Mouse (Mus musculus): ENCODE measurements around the gene Ces3b. TPM values are rescaled to one million over a fixed set of nuclear protein-coding genes. Genes with fewer than 3 reads are reported as not detected.
"Not testable (repeated sequence)": the region's sequence is repeated elsewhere in the genome, so short reads cannot be mapped to it uniquely, and the experiment has no call there.

The Ces3b gene
- polyA plus RNA-seq (2014; fragmentation: Nextera tagmentation; extraction: Ambion mirVana), result not detected in 2 replicates

GRCm38 (mm10) chr8:105083449-105084050 lies at the start of gene Ces3b:
Gene Ces3b, plus strand, starts transcription at chr8:105083753.
- Histone ChIP-seq H3K4me1 (ENCODE audit: control insufficient read depth, insufficient read depth, low read length) (no peaks in the 10 kb centered on the region), H3K27me3 (ENCODE audit: control insufficient read depth, insufficient read depth, low read length) (no peaks in the 10 kb centered on the region), H3K27ac (replicated peaks; ENCODE audit: low read depth, low read length) (no peak within 1 kb of the TSS), H3K4me2 (ENCODE audit: low read depth, low read length) (no peak within 1 kb of the TSS), H3K36me3 (replicated peaks; ENCODE audit: control insufficient read depth, insufficient read depth, low read depth, low read length) (no peaks in the 10 kb centered on the region), H3K9ac (replicated peaks; ENCODE audit: low read length) (no peak within 1 kb of the TSS), H3K4me3 (ENCODE audit: low read depth, low read length) (no peak within 1 kb of the TSS), H3K9me3 (replicated peaks; ENCODE audit: control insufficient read depth, low read length) (no peaks in the 10 kb centered on the region)
- WGBS, result 77% methylated on average over 7 of the region's 7 CpGs
- no peak for DNase-seq (ENCODE audit: low spot score)
- no peak for ATAC-seq (replicated peaks; ENCODE audit: insufficient number of reproducible peaks, low FRiP score, low TSS enrichment, low read depth)

DNA sequence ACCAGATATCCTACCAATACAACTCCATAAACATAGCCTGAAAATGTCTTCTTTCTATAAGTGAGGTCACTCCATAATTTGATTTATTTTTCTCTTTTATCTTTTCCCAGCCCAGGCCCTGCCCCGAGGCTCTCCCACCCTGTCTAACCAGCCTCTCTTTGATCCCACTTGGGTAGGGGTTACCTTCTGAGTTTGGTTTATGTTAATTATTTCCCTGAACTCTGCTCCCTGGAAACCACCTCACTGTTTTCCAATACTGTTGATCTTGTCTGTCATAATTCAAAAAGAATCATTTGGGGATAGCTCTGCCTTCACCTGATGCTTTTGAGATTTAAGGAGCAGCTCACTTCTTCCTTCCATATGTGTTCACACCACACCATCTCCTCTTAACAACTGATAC lies 40.0 kb upstream of the Ces3b start:
- Histone ChIP-seq H3K9me3 (replicated peaks; ENCODE audit: control insufficient read depth, low read length) (no peaks in the 10 kb centered on the region), H3K4me1 (ENCODE audit: control insufficient read depth, insufficient read depth, low read length) (no peaks in the 10 kb centered on the region), H3K27ac (replicated peaks; ENCODE audit: low read depth, low read length) (no peak overlapping the region), H3K4me2 (ENCODE audit: low read depth, low read length) (no peak overlapping the region), H3K4me3 (ENCODE audit: low read depth, low read length) (no peak overlapping the region), H3K9ac (replicated peaks; ENCODE audit: low read length) (no peak overlapping the region), H3K27me3 (ENCODE audit: control insufficient read depth, insufficient read depth, low read length) (no peaks in the 10 kb centered on the region), H3K36me3 (replicated peaks; ENCODE audit: control insufficient read depth, insufficient read depth, low read depth, low read length) (no peaks in the 10 kb centered on the region)
- ATAC-seq (replicated peaks; ENCODE audit: insufficient number of reproducible peaks, low FRiP score, low TSS enrichment, low read depth) (no peak), DNase-seq (ENCODE audit: low spot score) (no peak)
- 69% methylated on average over 1 of the region's 1 CpGs for WGBS

- H3K9ac ChIP-seq (replicated peaks; ENCODE audit: low read length), result no peak overlapping the region
- H3K4me3 ChIP-seq (ENCODE audit: low read depth, low read length), result no peak overlapping the region
Measured at GRCm38 (mm10) chr8:105045824-105046401, 37.6 kb upstream of the Ces3b start.

DNA sequence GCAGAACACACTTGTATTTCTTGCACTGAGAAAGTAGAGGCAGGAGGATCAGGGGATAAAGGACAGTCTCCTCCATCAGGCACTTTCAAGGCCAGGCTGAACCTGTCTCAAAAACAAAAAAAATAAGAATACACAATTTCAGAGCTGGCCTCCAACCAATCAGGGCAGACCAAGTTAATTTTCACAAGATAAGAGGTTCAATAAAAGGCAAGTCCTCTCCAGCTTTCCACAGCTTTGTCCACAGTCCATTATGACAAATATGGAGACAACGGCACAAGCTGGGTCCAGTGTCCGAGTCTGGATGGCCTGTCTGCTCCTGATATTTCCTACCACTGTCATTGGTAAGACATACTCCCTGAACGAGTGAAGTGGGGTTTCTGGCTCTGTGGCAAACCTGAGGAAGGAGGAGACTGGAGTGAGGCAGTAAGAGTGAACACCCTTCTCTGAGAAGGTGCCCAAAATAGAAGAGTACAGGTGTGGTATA lies 35.1 kb upstream of the Ces3b start, which contains the start of gene Ces3a:
Gene Ces3a, plus strand, starts transcription at position 231 of the 484 bp plus-strand sequence.
- H3K4me3 ChIP-seq (ENCODE audit: low read depth, low read length), result no peak within 1 kb of the TSS
- DNase-seq (ENCODE audit: low spot score), result no peak
- H3K4me1 ChIP-seq (ENCODE audit: control insufficient read depth, insufficient read depth, low read length), result no peaks in the 10 kb centered on the region
- no peaks in the 10 kb centered on the region for H3K36me3 ChIP-seq (replicated peaks; ENCODE audit: control insufficient read depth, insufficient read depth, low read depth, low read length)
- no peak within 1 kb of the TSS for H3K9ac ChIP-seq (replicated peaks; ENCODE audit: low read length)
- H3K27ac ChIP-seq (replicated peaks; ENCODE audit: low read depth, low read length), result no peak within 1 kb of the TSS
- no peaks in the 10 kb centered on the region for H3K9me3 ChIP-seq (replicated peaks; ENCODE audit: control insufficient read depth, low read length)
- no peaks in the 10 kb centered on the region for H3K27me3 ChIP-seq (ENCODE audit: control insufficient read depth, insufficient read depth, low read length)
- no peak for ATAC-seq (replicated peaks; ENCODE audit: insufficient number of reproducible peaks, low FRiP score, low TSS enrichment, low read depth)
- H3K4me2 ChIP-seq (ENCODE audit: low read depth, low read length), result no peak within 1 kb of the TSS
- 72% methylated on average over 3 of the region's 3 CpGs for WGBS

More at GRCm38 (mm10) chr8:105045824-105046401, 37.6 kb upstream of the Ces3b start:
- Histone ChIP-seq H3K27me3 (ENCODE audit: control insufficient read depth, insufficient read depth, low read length) (no peaks in the 10 kb centered on the region), H3K27ac (replicated peaks; ENCODE audit: low read depth, low read length) (no peak overlapping the region), H3K9me3 (replicated peaks; ENCODE audit: control insufficient read depth, low read length) (no peaks in the 10 kb centered on the region), H3K4me1 (ENCODE audit: control insufficient read depth, insufficient read depth, low read length) (no peaks in the 10 kb centered on the region), H3K4me2 (ENCODE audit: low read depth, low read length) (no peak overlapping the region), H3K36me3 (replicated peaks; ENCODE audit: control insufficient read depth, insufficient read depth, low read depth, low read length) (no peaks in the 10 kb centered on the region)
- WGBS, result 86% methylated on average over 3 of the region's 3 CpGs
- no peak for ATAC-seq (replicated peaks; ENCODE audit: insufficient number of reproducible peaks, low FRiP score, low TSS enrichment, low read depth)
- DNase-seq (ENCODE audit: low spot score), result no peak

DNA sequence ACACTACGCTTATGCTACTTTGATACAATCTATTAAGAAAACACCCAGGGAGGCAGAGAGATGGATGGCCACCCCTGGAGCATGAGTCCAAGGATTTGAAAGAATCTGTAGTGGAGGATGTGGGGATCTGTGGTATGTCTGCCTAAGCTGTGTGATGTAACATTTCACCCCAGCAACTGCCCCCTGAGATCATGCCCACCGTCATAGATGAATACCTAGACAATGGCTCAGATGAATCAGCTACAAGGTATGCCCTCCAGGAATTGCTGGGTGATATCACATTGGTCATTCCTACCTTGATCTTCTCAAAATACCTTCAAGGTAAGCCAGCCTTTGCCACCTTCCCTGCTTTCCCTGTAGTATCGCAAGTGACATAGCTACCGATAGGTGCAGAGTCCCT lies 27.3 kb upstream of the Ces3b start:
- Histone ChIP-seq H3K9ac (replicated peaks; ENCODE audit: low read length) (no peak overlapping the region), H3K4me1 (ENCODE audit: control insufficient read depth, insufficient read depth, low read length) (no peaks in the 10 kb centered on the region), H3K4me2 (ENCODE audit: low read depth, low read length) (no peak overlapping the region), H3K36me3 (replicated peaks; ENCODE audit: control insufficient read depth, insufficient read depth, low read depth, low read length) (no peaks in the 10 kb centered on the region), H3K4me3 (ENCODE audit: low read depth, low read length) (no peak overlapping the region), H3K27me3 (ENCODE audit: control insufficient read depth, insufficient read depth, low read length) (no peaks in the 10 kb centered on the region), H3K9me3 (replicated peaks; ENCODE audit: control insufficient read depth, low read length) (no peaks in the 10 kb centered on the region), H3K27ac (replicated peaks; ENCODE audit: low read depth, low read length) (no peak overlapping the region)
- WGBS, result 88% methylated on average over 4 of the region's 4 CpGs
- no peak for DNase-seq (ENCODE audit: low spot score)
- no peak for ATAC-seq (replicated peaks; ENCODE audit: insufficient number of reproducible peaks, low FRiP score, low TSS enrichment, low read depth)

- H3K9me3 ChIP-seq (replicated peaks; ENCODE audit: control insufficient read depth, low read length), result no peaks in the 10 kb centered on the region
- DNase-seq (ENCODE audit: low spot score) (no peak), ATAC-seq (replicated peaks; ENCODE audit: insufficient number of reproducible peaks, low FRiP score, low TSS enrichment, low read depth) (no peak)
- H3K4me2 ChIP-seq (ENCODE audit: low read depth, low read length), result no peak overlapping the region
- no peak overlapping the region for H3K9ac ChIP-seq (replicated peaks; ENCODE audit: low read length)
- no peaks in the 10 kb centered on the region for H3K27me3 ChIP-seq (ENCODE audit: control insufficient read depth, insufficient read depth, low read length)
- H3K36me3 ChIP-seq (replicated peaks; ENCODE audit: control insufficient read depth, insufficient read depth, low read depth, low read length), result no peaks in the 10 kb centered on the region
- H3K27ac ChIP-seq (replicated peaks; ENCODE audit: low read depth, low read length), result no peak overlapping the region
- H3K4me1 ChIP-seq (ENCODE audit: control insufficient read depth, insufficient read depth, low read length), result no peaks in the 10 kb centered on the region
- no peak overlapping the region for H3K4me3 ChIP-seq (ENCODE audit: low read depth, low read length)
Measured at GRCm38 (mm10) chr8:105060056-105060455, 23.5 kb upstream of the Ces3b start.

DNA sequence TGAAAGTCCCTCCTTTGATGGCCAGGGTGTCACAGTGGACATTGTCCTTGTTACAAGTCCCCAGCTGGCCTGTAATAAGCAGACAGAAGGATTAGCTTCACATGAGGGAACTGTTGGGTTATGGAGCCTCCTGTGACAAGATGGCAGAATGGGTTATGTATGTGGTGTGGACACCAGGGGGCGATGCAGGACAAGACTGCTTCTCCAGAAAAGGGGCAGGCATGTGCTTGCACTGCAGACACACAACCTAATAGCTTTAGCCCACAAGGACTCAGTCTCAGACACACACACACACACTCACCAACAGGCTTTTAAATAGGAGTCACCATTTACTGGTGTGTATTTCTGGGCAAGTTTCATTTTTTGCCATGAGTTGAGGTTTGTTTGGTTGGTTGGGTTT lies 16.8 kb upstream of the Ces3b start:
- Histone ChIP-seq H3K27me3 (ENCODE audit: control insufficient read depth, insufficient read depth, low read length) (no peaks in the 10 kb centered on the region), H3K9me3 (replicated peaks; ENCODE audit: control insufficient read depth, low read length) (no peaks in the 10 kb centered on the region), H3K4me1 (ENCODE audit: control insufficient read depth, insufficient read depth, low read length) (no peaks in the 10 kb centered on the region), H3K4me2 (ENCODE audit: low read depth, low read length) (no peak overlapping the region), H3K9ac (replicated peaks; ENCODE audit: low read length) (no peak overlapping the region), H3K36me3 (replicated peaks; ENCODE audit: control insufficient read depth, insufficient read depth, low read depth, low read length) (no peaks in the 10 kb centered on the region), H3K4me3 (ENCODE audit: low read depth, low read length) (no peak overlapping the region), H3K27ac (replicated peaks; ENCODE audit: low read depth, low read length) (no peak overlapping the region)
- ATAC-seq (replicated peaks; ENCODE audit: insufficient number of reproducible peaks, low FRiP score, low TSS enrichment, low read depth) (0 out of 2 replicates have a peak, but pooled peaks have one; percentile 48), DNase-seq (ENCODE audit: low spot score) (peak; percentile 68)
- 15% methylated on average over 1 of the region's 1 CpGs for WGBS

GRCm38 (mm10) chr8:105067905-105068304 lies 15.6 kb upstream of the Ces3b start:
- H3K4me2 ChIP-seq (ENCODE audit: low read depth, low read length); H3K4me3 ChIP-seq (ENCODE audit: low read depth, low read length); ATAC-seq (replicated peaks; ENCODE audit: insufficient number of reproducible peaks, low FRiP score, low TSS enrichment, low read depth); DNase-seq (ENCODE audit: low spot score); H3K4me1 ChIP-seq (ENCODE audit: control insufficient read depth, insufficient read depth, low read length); H3K36me3 ChIP-seq (replicated peaks; ENCODE audit: control insufficient read depth, insufficient read depth, low read depth, low read length); H3K27ac ChIP-seq (replicated peaks; ENCODE audit: low read depth, low read length); H3K9me3 ChIP-seq (replicated peaks; ENCODE audit: control insufficient read depth, low read length); H3K27me3 ChIP-seq (ENCODE audit: control insufficient read depth, insufficient read depth, low read length); H3K9ac ChIP-seq (replicated peaks; ENCODE audit: low read length): not testable (repeated sequence)
- 72% methylated on average over 7 of the region's 7 CpGs for WGBS
